Mouse (Mus musculus): Measurements from ENCODE around the gene Hyls1. TPM values are rescaled to one million over a fixed set of nuclear protein-coding genes. Genes with fewer than 3 reads are reported as not detected.

Gene Hyls1
- 9.0 TPM for polyA plus RNA-seq (2014; fragmentation: Illumina TruSeq; extraction: RNeasy Lipid Tissue Mini Kit (QIAGEN cat#74804); ENCODE audit: low read depth, low replicate concordance)

GRCm38 (mm10) chr9:35569571-35570534, at the start of gene Hyls1, which contains the start of gene Pate2:
Gene Hyls1 (minus strand): TSS chr9:35570398.
Gene Pate2 (plus strand): TSS chr9:35570284.

GRCm38 (mm10) chr9:35611841-35612240, 41.6 kb upstream of the Hyls1 start, which contains the start of gene Pate4:
Gene Pate4 (minus strand): TSS chr9:35611941.

GRCm38 (mm10) chr9:35558257-35559008, 11.8 kb downstream of the Hyls1 start, which contains the start of the genes Ddx25 and Pus3:
Gene Ddx25 (minus strand): TSS chr9:35558528.
Gene Pus3 (plus strand): TSS chr9:35558595.

GRCm38 (mm10) chr9:35518169-35518568, 52.0 kb downstream of the Hyls1 start, which contains the start of gene Gm1113:
Gene Gm1113 (minus strand): TSS chr9:35518269.

Other genes with a start within 250 kb of the Hyls1 start
- gene Cdon, start 149.3 kb downstream of the Hyls1 start, polyA plus RNA-seq (2014; fragmentation: Illumina TruSeq; extraction: RNeasy Lipid Tissue Mini Kit (QIAGEN cat#74804); ENCODE audit: low read depth, low replicate concordance) = 6.2 TPM
- gene Gm1113, start 52.1 kb downstream of the Hyls1 start, polyA plus RNA-seq (2014; fragmentation: Illumina TruSeq; extraction: RNeasy Lipid Tissue Mini Kit (QIAGEN cat#74804); ENCODE audit: low read depth, low replicate concordance) = not detected
- gene Ddx25, start 11.9 kb downstream of the Hyls1 start, polyA plus RNA-seq (2014; fragmentation: Illumina TruSeq; extraction: RNeasy Lipid Tissue Mini Kit (QIAGEN cat#74804); ENCODE audit: low read depth, low replicate concordance) = 1.5 TPM
- 33.5 TPM for gene Pus3, start 11.8 kb downstream of the Hyls1 start, polyA plus RNA-seq (2014; fragmentation: Illumina TruSeq; extraction: RNeasy Lipid Tissue Mini Kit (QIAGEN cat#74804); ENCODE audit: low read depth, low replicate concordance)
- 0.87 TPM for gene Pate2, start 114 bp downstream of the Hyls1 start, polyA plus RNA-seq (2014; fragmentation: Illumina TruSeq; extraction: RNeasy Lipid Tissue Mini Kit (QIAGEN cat#74804); ENCODE audit: low read depth, low replicate concordance)
- not detected for gene Pate4, start 41.5 kb upstream of the Hyls1 start, polyA plus RNA-seq (2014; fragmentation: Illumina TruSeq; extraction: RNeasy Lipid Tissue Mini Kit (QIAGEN cat#74804); ENCODE audit: low read depth, low replicate concordance)
- not detected for gene Pate3, start 77.8 kb upstream of the Hyls1 start, polyA plus RNA-seq (2014; fragmentation: Illumina TruSeq; extraction: RNeasy Lipid Tissue Mini Kit (QIAGEN cat#74804); ENCODE audit: low read depth, low replicate concordance)
- gene Pate1, start 117.0 kb upstream of the Hyls1 start, polyA plus RNA-seq (2014; fragmentation: Illumina TruSeq; extraction: RNeasy Lipid Tissue Mini Kit (QIAGEN cat#74804); ENCODE audit: low read depth, low replicate concordance) = not detected
- not detected for gene Gm17677, start 170.7 kb upstream of the Hyls1 start, polyA plus RNA-seq (2014; fragmentation: Illumina TruSeq; extraction: RNeasy Lipid Tissue Mini Kit (QIAGEN cat#74804); ENCODE audit: low read depth, low replicate concordance)
- gene Gm17727, start 207.7 kb upstream of the Hyls1 start, polyA plus RNA-seq (2014; fragmentation: Illumina TruSeq; extraction: RNeasy Lipid Tissue Mini Kit (QIAGEN cat#74804); ENCODE audit: low read depth, low replicate concordance) = not detected
- not detected for gene Gm27235, start 219.7 kb upstream of the Hyls1 start, polyA plus RNA-seq (2014; fragmentation: Illumina TruSeq; extraction: RNeasy Lipid Tissue Mini Kit (QIAGEN cat#74804); ENCODE audit: low read depth, low replicate concordance)
- gene D730048I06Rik, start 219.7 kb upstream of the Hyls1 start, polyA plus RNA-seq (2014; fragmentation: Illumina TruSeq; extraction: RNeasy Lipid Tissue Mini Kit (QIAGEN cat#74804); ENCODE audit: low read depth, low replicate concordance) = 0.58 TPM